Mouse (Mus musculus) retina, postnatal 1 day (tissue): Measurements from ENCODE around the gene Clmp.
A peak's percentile ranks its signal among the peaks of the same experiment; 100 is the strongest.
"Not testable (repeated sequence)": the region's sequence is repeated elsewhere in the genome, so short reads cannot be mapped to it uniquely, and the experiment has no call there.

Experiments used
- DNase-seq: peaks from one replicate; pipeline ENCODE4 v3.0.0-alpha.2; 2012

Clmp gene

DNA sequence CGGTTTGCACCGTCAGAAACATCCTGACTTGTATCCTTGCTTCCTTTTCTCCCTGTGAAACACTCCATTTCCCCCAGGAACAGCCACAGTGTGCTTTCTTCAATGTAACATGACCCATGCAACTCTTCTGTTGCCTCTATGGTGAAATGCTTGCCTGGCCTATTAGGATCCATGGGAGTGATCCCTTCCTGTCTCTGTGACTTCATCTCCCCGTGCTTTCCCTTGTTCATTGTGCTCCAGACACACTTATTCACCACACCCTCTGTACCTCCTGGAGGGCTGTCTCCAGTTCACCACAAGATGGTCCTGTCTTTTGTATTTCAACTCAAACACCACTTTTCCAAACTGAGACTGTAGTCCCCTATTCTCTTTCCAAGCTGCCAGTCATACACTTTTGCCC is 94.3 kb downstream of the Clmp start:
- no peak for DNase-seq

DNA sequence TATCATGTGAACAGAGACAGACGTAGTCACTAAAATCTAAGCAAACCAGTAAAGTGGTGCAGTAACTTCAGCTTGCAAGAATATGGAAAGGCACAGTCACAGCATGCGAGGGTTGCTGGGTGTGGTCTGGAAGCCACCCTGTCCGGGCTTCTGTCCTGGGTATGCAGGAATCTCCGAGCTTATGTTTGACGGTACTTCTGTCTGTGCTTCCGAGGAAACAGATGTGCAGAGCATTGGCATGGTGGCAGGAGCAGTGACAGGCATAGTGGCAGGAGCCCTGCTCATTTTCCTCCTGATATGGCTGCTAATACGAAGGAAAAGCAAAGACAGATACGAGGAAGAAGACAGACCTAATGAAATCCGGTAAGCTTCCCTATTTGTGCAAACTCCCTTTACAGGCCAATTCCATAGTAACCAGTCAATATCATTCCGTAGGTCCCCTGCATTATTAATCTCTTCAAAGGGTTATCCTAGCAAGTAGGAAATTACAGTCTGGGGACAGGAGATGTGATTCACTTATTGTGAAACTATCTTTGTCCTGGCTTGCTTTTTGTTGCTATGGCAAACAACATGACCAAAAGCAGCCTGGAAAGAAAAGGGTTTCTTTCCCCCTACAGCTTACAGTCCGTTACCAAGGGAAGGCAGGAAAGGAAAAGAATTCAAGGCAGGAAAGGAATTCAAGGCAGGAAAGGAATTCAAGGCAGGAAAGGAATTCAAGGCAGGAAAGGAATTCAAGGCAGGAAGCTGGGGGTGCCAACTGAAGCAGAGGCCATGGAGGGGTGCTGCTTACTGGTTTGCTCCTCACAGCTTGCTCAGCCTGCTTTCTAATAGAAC is 95.3 kb downstream of the Clmp start:
- DNase-seq: no peak

DNA sequence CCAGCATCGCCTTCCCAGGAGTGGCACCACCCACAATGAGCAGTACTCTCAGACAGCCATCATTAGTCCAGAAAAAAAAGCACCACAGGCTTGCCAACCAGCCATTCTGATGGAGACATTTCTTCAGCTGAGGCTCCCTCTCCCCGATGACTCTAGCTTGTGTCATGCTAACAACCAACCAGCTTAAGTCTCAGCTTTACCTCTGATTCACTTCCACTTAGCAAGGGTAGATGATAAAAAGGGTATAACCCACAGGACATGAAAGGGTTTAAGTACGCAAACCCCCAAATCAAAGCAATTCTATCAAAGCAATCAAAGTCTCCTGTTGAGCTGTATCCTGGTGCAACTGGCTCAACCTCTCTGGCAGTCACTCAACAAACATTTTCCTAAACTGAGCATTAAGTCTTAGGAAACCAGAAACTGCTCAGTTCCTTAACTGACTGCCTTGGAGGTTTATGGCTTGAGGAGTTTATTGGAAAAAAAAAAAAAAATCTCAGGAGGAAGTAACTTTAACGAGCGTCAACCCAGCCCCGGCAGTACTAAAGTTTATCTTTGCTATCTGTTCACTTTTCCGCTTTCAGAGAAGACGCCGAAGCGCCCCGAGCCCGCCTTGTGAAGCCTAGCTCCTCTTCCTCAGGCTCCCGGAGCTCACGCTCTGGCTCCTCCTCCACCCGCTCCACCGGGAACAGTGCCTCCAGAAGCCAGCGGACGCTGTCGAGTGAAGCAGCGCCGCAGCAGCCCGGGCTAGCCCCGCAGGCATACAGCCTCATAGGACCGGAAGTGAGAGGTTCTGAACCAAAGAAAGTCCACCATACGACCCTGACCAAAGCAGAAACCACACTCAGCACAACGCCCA is 96.2 kb downstream of the Clmp start:
- peak; percentile 39 for DNase-seq

DNA sequence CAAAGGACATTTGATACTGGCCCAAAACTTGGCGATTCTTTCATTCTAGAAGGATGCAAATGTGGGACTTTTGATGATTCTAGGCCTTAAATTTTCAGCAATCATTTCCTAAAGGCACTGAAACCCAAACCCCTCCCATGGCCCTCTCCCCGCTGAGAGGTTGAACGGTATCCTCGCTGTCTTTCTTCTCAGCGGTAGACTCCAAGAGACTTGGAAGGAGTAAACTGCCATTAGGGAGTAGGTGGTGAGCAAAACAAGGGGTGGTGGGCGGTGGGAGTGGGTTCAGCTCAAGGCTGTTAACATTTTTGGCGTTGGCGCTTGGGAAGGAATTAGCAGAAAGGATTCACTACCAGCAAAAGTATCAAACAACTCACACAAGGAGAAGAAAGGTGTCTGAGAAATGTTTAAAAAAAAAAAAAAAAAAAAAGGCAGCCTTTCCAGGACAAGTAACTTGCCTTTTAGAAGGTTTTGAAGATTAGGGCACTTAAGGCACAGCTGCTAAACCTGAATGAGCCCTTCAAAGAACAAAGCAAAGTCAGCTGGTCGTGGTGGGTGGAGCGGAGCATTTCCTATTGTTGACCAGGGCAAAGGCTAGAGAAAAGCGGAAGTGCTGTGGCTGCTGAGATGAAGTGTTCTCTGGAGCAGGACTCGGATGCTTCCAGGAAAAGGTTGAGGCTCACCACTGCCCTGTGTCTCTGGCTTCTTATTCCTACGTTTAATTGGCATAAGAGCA is 98.0 kb downstream of the Clmp start:
- peak; percentile 68 for DNase-seq

DNA sequence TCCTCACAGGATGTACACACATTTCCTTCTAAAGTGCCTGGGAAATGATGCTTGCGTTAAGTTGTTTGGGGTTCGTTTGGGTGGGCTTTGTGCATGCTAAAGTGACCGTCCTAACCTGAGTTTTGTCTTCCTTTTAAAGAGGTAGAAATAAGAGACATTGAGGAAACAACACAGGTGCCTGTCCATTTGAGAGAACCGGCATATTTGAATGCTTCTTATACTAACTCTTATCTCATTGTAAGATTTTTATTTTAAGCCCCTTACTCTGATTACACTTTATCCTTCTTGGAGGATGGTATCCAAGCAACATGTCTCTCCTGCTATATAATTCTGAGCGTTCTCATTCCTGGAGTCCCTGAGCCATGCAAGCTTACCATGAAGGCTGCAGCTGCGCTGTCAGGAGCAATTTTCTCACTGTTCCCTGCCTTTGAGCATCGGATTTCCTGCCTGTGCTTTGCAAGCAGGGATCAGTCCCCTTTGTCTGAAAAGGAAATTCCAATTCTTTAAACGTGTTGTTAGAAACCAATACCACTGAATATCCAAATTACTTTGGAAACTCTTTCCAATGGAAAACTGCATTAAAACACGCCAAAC is 98.7 kb downstream of the Clmp start:
- peak; percentile 76 for DNase-seq

DNA sequence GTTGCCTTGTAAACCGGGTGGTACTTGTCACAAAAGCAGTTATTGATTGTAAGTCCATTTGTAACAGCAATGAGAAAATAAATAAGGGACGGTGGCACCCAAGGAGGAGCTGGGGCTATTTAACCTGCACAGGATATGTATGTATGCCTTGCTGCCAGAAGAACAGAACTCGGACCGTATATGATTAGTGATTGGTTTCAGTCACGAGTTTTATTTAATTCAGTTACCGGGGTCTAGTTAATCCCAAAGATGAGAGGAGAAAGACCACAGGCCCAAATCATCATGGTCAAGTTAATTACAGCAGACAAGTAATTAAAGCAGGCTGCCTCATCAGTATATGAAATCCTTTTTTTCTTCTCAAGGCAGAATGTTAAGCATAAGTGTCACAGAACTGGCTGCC is 99.7 kb downstream of the Clmp start:
- DNase-seq: no peak

DNA sequence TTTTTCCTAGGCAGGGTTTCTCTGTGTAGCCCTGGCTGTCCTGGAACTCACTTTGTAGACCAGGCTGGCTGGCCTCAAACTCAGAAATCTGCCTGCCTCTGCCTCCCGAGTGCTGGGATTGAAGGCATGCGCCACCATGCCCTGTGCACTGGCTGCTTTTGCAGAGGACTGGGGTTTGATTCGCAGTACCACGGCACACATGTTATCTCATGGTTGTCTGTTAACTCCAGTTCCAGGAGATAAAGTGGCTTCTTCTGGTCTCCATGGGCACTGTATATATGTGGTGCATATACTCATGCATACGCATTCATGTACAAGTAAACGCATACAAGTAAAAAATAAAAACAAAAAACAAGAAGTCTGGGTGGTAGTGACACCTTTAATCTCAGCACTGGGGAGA is 101.1 kb downstream of the Clmp start:
- not testable (repeated sequence) for DNase-seq

DNA sequence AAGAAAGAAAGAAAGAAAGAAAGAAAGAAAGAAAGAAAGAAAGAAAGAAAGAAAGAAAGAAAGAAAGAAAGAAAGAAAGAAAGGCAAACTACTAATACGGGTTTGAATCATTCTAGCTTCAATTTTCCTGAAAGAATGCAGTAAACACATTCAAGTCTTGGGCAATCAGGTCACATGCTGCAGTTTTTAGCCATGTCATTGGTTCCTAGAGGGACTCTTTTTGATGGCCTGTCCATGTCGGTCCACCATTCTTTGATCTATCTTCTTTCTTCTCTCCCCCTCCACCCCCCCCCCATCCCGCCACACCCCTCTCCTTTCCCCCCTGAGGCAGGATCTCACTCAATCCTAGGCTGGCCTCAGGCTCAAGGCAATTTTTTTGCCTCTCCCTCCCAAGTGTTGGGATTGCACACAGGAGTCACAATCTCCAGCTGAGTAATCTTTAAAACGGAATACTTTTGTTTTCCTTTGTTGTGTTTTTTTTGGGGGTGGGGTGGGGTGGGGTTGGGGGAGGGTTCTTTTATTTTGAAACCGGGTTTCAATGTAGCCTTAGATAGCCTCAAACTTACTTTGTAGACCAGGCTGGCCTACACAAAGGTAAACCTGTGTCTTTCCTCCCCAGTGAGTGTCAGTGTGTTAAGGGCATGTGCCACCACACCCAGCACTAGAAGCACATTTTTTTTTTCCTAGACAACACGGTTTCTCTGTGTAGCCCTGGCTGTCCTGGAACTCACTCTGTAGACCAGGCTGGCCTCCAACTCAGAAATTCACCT is 106.3 kb downstream of the Clmp start:
- DNase-seq: no peak

DNA sequence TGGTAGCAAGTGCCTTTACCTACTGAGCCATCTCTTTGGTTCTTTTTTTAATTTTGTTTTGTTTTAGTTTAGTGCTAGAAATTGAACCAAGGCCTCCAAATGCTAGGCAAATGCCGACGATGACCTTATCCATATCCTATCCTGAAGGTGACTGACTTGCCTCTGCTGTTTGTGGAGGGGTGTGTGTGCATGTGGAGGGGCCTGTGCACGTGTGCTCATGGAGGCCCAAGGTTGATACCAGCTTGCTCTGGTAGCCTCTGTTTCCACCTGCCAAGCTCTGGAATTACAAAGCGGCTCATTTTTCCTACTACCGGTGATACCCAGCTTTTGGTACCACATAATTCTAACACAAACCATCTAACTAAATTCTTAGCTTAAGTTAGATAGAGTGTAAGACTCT is 107.8 kb downstream of the Clmp start:
- DNase-seq: no peak

DNA sequence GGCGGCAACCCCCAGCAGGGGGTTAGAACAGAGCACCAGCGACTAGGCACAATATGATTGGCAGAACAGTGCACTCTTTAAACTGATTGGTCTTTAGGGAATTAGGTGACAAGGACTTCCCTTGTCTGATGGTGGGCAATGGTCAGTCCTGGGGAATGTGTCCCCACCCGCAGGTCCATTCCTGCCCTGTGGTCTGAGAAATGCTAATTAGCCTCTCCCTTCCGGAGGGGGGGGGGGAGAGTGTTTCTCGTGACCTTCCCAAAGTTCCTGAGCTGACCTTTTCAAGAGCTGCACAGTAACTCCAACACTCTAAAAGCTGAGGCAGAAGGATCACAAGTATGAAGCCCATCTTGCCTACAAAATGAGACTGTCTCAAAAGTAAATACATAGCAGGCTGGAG is 108.5 kb downstream of the Clmp start:
- no peak for DNase-seq

DNA sequence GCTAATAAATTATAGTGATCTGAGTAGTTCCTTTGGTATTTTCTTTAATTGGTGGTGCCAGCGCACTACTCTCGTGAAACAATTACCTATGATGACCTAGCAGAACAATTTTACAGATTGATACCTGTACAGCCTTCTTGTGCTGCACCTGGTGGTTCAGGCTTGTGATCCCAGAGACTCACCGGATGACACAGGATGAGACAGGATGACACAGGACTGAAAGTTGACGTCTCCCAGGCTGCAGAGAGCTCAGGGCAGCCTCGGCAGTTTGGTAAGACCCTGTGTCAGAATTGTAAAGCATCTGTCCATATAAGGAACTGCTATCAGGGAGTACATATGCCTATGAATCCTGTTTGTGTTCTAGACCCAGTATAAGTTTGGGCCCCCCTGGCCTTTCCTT is 109.2 kb downstream of the Clmp start:
- no peak for DNase-seq

DNA sequence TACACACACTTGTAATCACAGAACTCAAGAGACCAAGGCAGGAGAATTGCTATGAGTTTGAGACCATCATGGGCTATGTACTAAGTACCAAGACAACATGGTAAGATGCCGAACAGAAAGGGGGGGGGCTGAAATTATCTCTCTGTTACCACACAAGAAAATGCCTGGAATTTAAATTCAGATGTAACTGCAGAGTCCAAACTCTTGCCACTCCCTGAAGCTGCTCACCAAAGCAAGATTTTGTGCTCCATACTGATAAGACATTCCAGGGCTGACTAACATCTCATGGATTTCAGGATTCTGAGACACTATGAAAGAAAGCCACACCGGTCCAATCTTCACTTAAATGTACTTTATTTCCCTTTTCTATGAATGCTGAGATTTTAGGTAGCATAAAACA is 109.8 kb downstream of the Clmp start:
- no peak for DNase-seq

DNA sequence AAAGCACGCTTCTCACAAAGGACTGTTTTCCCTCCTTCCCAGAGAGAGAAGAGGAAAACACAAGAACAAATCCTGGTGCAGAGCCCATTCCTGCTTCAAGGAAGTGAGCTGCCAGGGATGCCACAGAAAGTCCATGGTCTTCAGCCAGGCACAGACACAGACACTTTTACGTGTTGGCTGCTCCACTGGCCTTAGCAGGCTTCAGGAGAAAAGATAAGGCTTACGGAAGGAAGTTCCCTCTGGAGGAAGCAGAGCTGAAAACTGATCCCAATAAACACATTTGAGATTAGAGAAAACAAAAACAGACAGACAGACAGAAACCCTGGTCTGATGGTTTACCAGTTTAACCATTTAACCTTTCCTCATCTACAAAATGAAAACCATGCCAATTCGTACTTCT is 110.3 kb downstream of the Clmp start:
- no peak for DNase-seq

DNA sequence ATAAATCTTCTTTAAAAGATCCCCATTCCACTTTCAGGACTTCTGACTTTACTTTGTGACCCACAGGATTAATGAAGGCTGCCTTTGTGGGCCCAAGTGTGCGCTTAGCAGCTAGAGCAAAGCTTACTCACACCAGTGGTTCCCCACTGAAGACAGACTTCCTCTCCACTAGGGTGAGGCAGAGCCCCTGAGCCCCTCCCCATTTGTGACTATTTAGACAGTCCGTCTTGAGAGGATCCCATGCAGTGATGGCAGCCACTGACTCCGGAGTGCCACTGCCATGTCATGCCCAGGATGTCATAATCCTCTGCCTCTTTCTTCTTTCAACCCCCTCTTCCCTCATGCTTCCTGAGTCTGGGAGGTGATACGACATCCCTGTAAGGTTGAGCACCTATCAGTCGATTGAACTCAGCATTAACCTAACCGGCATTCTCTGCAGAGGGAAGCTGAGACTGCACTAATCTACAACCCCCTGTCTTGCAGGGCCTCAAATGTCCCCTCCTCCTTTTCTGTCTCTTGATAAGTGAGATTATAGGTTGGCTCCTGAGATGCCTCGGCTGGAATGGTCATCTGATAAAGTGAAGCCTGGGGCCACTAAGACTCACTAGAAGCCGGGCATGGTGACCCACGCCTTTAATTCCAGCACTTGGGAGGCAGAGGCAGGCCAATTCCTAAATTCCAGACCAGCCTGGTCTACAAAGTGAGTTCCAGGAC is 112.6 kb downstream of the Clmp start:
- DNase-seq: no peak

DNA sequence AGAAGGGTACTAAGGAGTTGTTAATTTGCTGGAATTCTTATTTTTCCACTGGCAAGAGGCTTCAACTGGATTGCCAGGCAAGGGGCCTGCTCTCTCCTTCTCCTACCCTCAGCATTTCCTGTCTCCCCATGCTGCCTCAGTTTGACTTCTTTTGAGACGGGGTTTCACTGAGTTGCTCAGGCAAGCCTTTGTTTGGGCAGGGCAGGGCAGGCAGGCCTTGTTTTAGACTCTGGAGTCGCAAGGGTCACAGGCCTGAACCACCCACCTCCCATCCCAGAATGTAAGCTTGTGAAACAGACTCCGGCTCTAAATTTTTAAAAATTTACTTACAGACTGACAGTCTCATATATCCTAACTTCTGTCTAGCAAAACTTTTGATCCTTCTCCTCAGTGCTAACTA is 113.3 kb downstream of the Clmp start:
- DNase-seq: no peak

DNA sequence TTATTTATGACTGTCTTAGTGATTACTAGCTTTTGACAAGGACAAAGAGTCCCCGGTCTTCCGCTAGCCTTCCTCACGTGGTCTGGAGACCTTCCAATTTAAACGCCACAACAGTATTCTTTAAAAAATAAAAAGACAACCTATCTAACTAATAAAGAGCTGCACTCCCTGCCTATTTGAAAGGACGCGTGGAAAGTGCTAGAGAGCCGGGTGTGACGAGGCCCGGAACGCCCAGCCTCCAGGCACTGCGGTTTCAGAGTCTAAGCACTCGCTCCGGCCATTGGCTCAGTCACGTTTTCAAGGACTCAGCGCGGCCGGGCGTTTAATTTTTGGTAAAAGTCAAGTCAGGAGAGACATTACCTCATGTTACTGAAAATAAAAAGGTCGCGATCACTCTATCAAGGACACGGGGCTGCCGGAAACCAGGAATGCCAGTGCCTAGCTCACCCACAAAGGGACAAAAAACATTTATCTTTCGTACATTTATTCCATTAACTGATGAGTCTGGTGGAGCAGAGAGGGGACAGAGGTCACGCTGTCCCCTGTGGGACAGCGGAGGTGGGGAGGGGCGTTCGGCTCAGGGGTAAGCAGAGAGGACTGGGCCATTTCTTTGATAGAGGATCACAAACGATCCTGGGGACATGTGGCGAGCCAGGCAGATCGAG is 114.2 kb downstream of the Clmp start:
- peak; percentile 74 for DNase-seq

DNA sequence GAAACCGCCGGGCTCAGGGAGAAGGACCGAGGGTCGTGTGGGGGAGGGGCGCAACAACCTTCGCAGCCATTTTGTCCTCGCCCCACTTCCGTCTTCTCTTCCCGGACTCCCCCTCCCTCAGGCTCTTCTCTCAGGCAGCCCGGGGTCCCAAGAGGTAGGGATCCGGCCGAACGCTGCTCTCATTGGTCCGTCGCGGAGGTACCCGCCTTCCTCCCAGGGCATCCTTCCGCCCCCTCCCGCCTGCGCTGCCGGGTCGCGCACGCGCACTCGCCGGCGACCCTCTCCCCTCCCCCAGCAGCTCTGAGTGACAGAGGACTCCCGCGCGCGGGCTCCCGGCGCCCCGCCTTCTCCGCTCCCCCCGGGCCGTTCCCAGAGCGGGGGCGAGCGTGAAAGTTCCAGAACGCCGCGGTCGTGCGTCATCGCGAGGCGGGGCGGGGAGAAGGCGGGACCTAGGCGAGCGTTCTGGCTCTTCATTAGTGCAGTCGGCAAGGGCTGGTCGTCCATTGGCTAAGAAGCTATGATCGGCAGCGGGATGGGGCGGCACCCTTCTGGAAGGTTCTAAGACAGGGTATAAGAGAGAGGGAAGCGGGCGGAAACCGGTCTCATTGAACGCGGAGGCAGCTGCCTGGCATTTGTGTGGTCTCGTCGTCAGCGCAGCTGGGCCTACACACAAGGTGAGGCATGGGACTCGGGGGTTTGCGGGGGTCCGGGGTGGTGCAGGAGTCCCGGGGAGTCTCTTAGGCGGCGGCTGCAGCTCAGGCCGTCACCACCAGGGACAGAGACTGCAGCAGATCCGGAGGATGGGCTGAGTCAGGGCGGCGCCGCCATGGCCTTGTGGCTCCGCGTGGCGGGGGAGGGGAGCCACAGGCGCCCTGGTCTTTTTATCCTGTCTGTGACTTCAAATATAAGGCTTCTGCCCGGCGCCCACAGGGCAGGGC is 115.2 kb downstream of the Clmp start, which contains the start of gene Hspa8:
Hspa8 (plus strand) TSS at position 310 of the 938 bp plus-strand sequence.
- peak; percentile 100 for DNase-seq

DNA sequence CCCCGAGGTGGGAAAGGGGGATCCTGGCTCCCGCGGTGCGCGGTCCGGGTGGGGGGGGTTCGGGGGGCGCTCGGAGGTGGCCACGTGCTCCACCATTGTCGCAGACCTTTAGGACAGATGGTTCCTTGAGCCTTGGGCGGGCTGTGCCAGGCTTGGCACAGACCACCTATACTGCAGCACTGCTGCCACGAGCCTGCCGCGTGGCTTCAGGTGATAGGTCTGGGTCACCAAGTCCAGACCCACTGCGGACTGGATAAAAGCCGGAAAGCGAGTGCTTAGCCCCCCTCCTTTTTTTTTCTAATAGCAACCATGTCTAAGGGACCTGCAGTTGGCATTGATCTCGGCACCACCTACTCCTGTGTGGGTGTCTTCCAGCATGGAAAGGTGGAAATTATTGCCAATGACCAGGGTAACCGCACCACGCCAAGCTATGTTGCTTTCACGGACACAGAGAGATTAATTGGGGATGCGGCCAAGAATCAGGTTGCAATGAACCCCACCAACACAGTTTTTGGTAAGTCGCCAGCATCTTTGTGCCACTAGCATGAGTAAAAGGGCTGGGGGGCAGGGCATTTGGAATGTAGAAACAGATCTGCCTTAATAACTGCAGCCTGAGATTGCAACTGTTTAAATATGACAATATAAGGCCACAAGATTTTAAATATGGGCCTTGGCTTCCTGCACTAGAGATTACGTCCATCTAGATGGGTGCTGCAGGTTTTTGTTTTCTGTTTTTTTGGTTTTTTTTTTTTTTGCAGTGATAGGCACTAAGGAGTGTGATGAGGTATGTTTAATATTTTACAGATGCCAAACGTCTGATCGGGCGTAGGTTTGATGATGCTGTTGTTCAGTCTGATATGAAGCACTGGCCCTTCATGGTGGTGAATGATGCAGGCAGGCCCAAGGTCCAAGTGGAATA is 116.1 kb downstream of the Clmp start:
- not testable (repeated sequence) for DNase-seq

DNA sequence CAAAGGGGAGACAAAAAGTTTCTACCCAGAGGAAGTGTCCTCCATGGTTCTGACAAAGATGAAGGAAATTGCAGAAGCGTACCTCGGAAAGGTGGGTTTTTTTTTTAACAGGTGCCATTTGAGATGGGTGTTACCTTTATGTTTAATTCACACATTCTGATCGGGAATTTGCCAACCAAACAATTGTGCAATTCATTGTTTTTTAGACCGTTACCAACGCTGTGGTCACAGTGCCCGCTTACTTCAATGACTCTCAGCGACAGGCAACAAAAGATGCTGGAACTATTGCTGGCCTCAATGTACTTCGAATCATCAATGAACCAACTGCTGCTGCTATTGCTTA is 116.7 kb downstream of the Clmp start:
- DNase-seq: not testable (repeated sequence)
